Mouse (Mus musculus): ENCODE results near the gene Snrpa1. TPM values are rescaled to one million over a fixed set of nuclear protein-coding genes. Genes with fewer than 3 reads are reported as not detected.

Snrpa1 gene
- polyA plus RNA-seq, 1 experiment: 65.6 TPM

GRCm38 (mm10) chr7:66044617-66045016 is 14.2 kb upstream of the Snrpa1 start:
- H3K36me3 ChIP-seq (ENCODE audit: control insufficient read depth, insufficient read depth): no peaks in the 10 kb centered on the region
- peaks cover 70% of the 10 kb centered on the region for H3K27me3 ChIP-seq (ENCODE audit: control insufficient read depth, insufficient read depth, insufficient read length)
- no peak overlapping the region for H3K4me2 ChIP-seq (ENCODE audit: low read depth)
- TF ChIP-seq TCF3 (IDR thresholded peaks at IDR 0.05; ENCODE audit: insufficient read length, low read depth) (no peak), MYOD1 (IDR thresholded peaks at IDR 0.05; ENCODE audit: control insufficient read depth in 1 of 3, insufficient read length in 2 of 3, low read depth in 2 of 3) (peak in 1 of 3 experiments; percentile 42)
- no peaks in the 10 kb centered on the region for H3K79me2 ChIP-seq (ENCODE audit: control insufficient read depth, insufficient read depth)
- H3ac ChIP-seq (ENCODE audit: control insufficient read depth, insufficient read length): no peak overlapping the region
- H3K4me3 ChIP-seq: no peak overlapping the region

GRCm38 (mm10) chr7:66046921-66047918 is 11.6 kb upstream of the Snrpa1 start:
- no peaks in the 10 kb centered on the region for H3K79me2 ChIP-seq (ENCODE audit: control insufficient read depth, insufficient read depth)
- TF ChIP-seq E2F4 (IDR thresholded peaks at IDR 0.05; ENCODE audit: insufficient read depth) (no peak), SRF (IDR thresholded peaks at IDR 0.05; ENCODE audit: control insufficient read depth, insufficient read length, low read depth) (no peak), MYOD1 (IDR thresholded peaks at IDR 0.05; ENCODE audit: control insufficient read depth in 1 of 3, insufficient read length in 2 of 3, low read depth in 2 of 3) (no peak), POLR2A (IDR thresholded peaks at IDR 0.05; ENCODE audit: insufficient read length, low read depth) (no peak), POLR2AphosphoS2 (IDR thresholded peaks at IDR 0.05; ENCODE audit: insufficient read length, low read depth) (no peak), MYOG (IDR thresholded peaks at IDR 0.05; ENCODE audit: control insufficient read depth in 1 of 3, insufficient read depth in 1 of 3, insufficient read length in 2 of 3, low read depth in 2 of 3) (no peak), REST (IDR thresholded peaks at IDR 0.05; ENCODE audit: insufficient read depth, insufficient read length) (no peak), MAX (IDR thresholded peaks at IDR 0.05; ENCODE audit: low read depth) (no peak), TCF3 (IDR thresholded peaks at IDR 0.05; ENCODE audit: insufficient read length, low read depth) (no peak), TCF12 (IDR thresholded peaks at IDR 0.05; ENCODE audit: insufficient read depth, poor library complexity, severe bottlenecking) (no peak), CEBPB (IDR thresholded peaks at IDR 0.05; ENCODE audit: insufficient read depth, poor library complexity, severe bottlenecking) (no peak)
- H3K27me3 ChIP-seq (ENCODE audit: control insufficient read depth, insufficient read depth, insufficient read length): peaks cover 65% of the 10 kb centered on the region
- no peaks in the 10 kb centered on the region for H3K36me3 ChIP-seq (ENCODE audit: control insufficient read depth, insufficient read depth)
- H3ac ChIP-seq (ENCODE audit: control insufficient read depth, insufficient read length): no peak overlapping the region
- no peak overlapping the region for H3K4me2 ChIP-seq (ENCODE audit: low read depth)
- no peak overlapping the region for H3K4me3 ChIP-seq

GRCm38 (mm10) chr7:66047975-66048374 is 10.8 kb upstream of the Snrpa1 start:
- Histone ChIP-seq H3K79me2 (ENCODE audit: control insufficient read depth, insufficient read depth) (no peaks in the 10 kb centered on the region), H3K4me2 (ENCODE audit: low read depth) (no peak overlapping the region), H3K4me3 (no peak overlapping the region), H3K36me3 (ENCODE audit: control insufficient read depth, insufficient read depth) (no peaks in the 10 kb centered on the region), H3ac (ENCODE audit: control insufficient read depth, insufficient read length) (no peak overlapping the region), H3K27me3 (ENCODE audit: control insufficient read depth, insufficient read depth, insufficient read length) (peaks cover 65% of the 10 kb centered on the region)
- TF ChIP-seq TCF3 (IDR thresholded peaks at IDR 0.05; ENCODE audit: insufficient read length, low read depth): no peak
- no peak for TF ChIP-seq USF1 (IDR thresholded peaks at IDR 0.05; ENCODE audit: low read depth)
- TF ChIP-seq SRF (IDR thresholded peaks at IDR 0.05; ENCODE audit: control insufficient read depth, insufficient read length, low read depth): no peak
- no peak for TF ChIP-seq MYOG (IDR thresholded peaks at IDR 0.05; ENCODE audit: control insufficient read depth in 1 of 3, insufficient read depth in 1 of 3, insufficient read length in 2 of 3, low read depth in 2 of 3)
- no peak for TF ChIP-seq MYOD1 (IDR thresholded peaks at IDR 0.05; ENCODE audit: control insufficient read depth in 1 of 3, insufficient read length in 2 of 3, low read depth in 2 of 3)
- TF ChIP-seq CEBPB (IDR thresholded peaks at IDR 0.05; ENCODE audit: insufficient read depth, poor library complexity, severe bottlenecking): no peak
- no peak for TF ChIP-seq REST (IDR thresholded peaks at IDR 0.05; ENCODE audit: insufficient read depth, insufficient read length)
- TF ChIP-seq E2F4 (IDR thresholded peaks at IDR 0.05; ENCODE audit: insufficient read depth): no peak
- no peak for TF ChIP-seq MAX (IDR thresholded peaks at IDR 0.05; ENCODE audit: low read depth)
- TF ChIP-seq POLR2A (IDR thresholded peaks at IDR 0.05; ENCODE audit: insufficient read length, low read depth): no peak
- no peak for TF ChIP-seq POLR2AphosphoS2 (IDR thresholded peaks at IDR 0.05; ENCODE audit: insufficient read length, low read depth)

- no peaks in the 10 kb centered on the region for H3K79me2 ChIP-seq (ENCODE audit: control insufficient read depth, insufficient read depth)
- H3ac ChIP-seq (ENCODE audit: control insufficient read depth, insufficient read length): no peak overlapping the region
- peaks cover 65% of the 10 kb centered on the region for H3K27me3 ChIP-seq (ENCODE audit: control insufficient read depth, insufficient read depth, insufficient read length)
- no peak for TF ChIP-seq TCF3 (IDR thresholded peaks at IDR 0.05; ENCODE audit: insufficient read length, low read depth)
- no peak for TF ChIP-seq USF1 (IDR thresholded peaks at IDR 0.05; ENCODE audit: low read depth)
- no peak for TF ChIP-seq POLR2AphosphoS2 (IDR thresholded peaks at IDR 0.05; ENCODE audit: insufficient read length, low read depth)
- TF ChIP-seq MYOD1 (IDR thresholded peaks at IDR 0.05; ENCODE audit: control insufficient read depth in 1 of 3, insufficient read length in 2 of 3, low read depth in 2 of 3): no peak
- TF ChIP-seq SRF (IDR thresholded peaks at IDR 0.05; ENCODE audit: control insufficient read depth, insufficient read length, low read depth): no peak
- no peak for TF ChIP-seq MYOG (IDR thresholded peaks at IDR 0.05; ENCODE audit: control insufficient read depth in 1 of 3, insufficient read depth in 1 of 3, insufficient read length in 2 of 3, low read depth in 2 of 3)
- no peak for TF ChIP-seq CEBPB (IDR thresholded peaks at IDR 0.05; ENCODE audit: insufficient read depth, poor library complexity, severe bottlenecking)
- TF ChIP-seq REST (IDR thresholded peaks at IDR 0.05; ENCODE audit: insufficient read depth, insufficient read length): no peak
- TF ChIP-seq E2F4 (IDR thresholded peaks at IDR 0.05; ENCODE audit: insufficient read depth): no peak
- TF ChIP-seq MAX (IDR thresholded peaks at IDR 0.05; ENCODE audit: low read depth): no peak
- no peak for TF ChIP-seq TCF12 (IDR thresholded peaks at IDR 0.05; ENCODE audit: insufficient read depth, poor library complexity, severe bottlenecking)
- TF ChIP-seq POLR2A (IDR thresholded peaks at IDR 0.05; ENCODE audit: insufficient read length, low read depth): no peak
- H3K36me3 ChIP-seq (ENCODE audit: control insufficient read depth, insufficient read depth): no peaks in the 10 kb centered on the region
- H3K4me2 ChIP-seq (ENCODE audit: low read depth): no peak overlapping the region
- no peak overlapping the region for H3K4me3 ChIP-seq
These were observed 10.2 kb upstream of the Snrpa1 start for GRCm38 (mm10) chr7:66048446-66049230.

All from myocyte (in vitro differentiated cells).